Mouse (Mus musculus): ENCODE data around the gene Hist1h2ak. TPM values are rescaled to one million over a fixed set of nuclear protein-coding genes. Genes with fewer than 3 reads are reported as not detected.

Hist1h2ak gene
- polyA plus RNA-seq, 1 experiment = 123 TPM

- peak overlapping the region; percentile 78 for H3K4me3 ChIP-seq (replicated peaks)
- no peaks in the 10 kb centered on the region for H3K9me3 ChIP-seq (ENCODE audit: control insufficient read depth, low read length)
- H3K4me1 ChIP-seq (ENCODE audit: control insufficient read depth) = peaks cover 64% of the 10 kb centered on the region
- H3K36me3 ChIP-seq (ENCODE audit: control insufficient read depth) = no peaks in the 10 kb centered on the region; the same call in 1 of the 2 replicates
- H3K27me3 ChIP-seq (ENCODE audit: control insufficient read depth) = no peaks in the 10 kb centered on the region
- TF ChIP-seq GATA1 (IDR thresholded peaks at IDR 0.05; ENCODE audit: low read length) (no peak), TAL1 (IDR thresholded peaks at IDR 0.05; ENCODE audit: low read length) (no peak)
Measured at GRCm38 (mm10) chr13:21715131-21715863, 38.3 kb downstream of the Hist1h2ak start.

GRCm38 (mm10) chr13:21714725-21715124 lies 38.9 kb downstream of the Hist1h2ak start:
- no peaks in the 10 kb centered on the region; the same call in 1 of the 2 replicates for H3K36me3 ChIP-seq (ENCODE audit: control insufficient read depth)
- H3K4me1 ChIP-seq (ENCODE audit: control insufficient read depth) = peaks cover 63% of the 10 kb centered on the region
- no peaks in the 10 kb centered on the region for H3K27me3 ChIP-seq (ENCODE audit: control insufficient read depth)
- no peaks in the 10 kb centered on the region for H3K9me3 ChIP-seq (ENCODE audit: control insufficient read depth, low read length)
- peak overlapping the region; percentile 78 for H3K4me3 ChIP-seq (replicated peaks)
- TF ChIP-seq TAL1 (IDR thresholded peaks at IDR 0.05; ENCODE audit: low read length) (no peak), GATA1 (IDR thresholded peaks at IDR 0.05; ENCODE audit: low read length) (no peak)

GRCm38 (mm10) chr13:21711698-21712097 lies 41.9 kb downstream of the Hist1h2ak start:
- Histone ChIP-seq H3K4me1 (ENCODE audit: control insufficient read depth) (peaks cover 39% of the 10 kb centered on the region), H3K4me3 (replicated peaks) (peak overlapping the region; percentile 86), H3K9me3 (ENCODE audit: control insufficient read depth, low read length) (no peaks in the 10 kb centered on the region), H3K27me3 (ENCODE audit: control insufficient read depth) (no peaks in the 10 kb centered on the region), H3K36me3 (ENCODE audit: control insufficient read depth) (no peaks in the 10 kb centered on the region)
- no peak for TF ChIP-seq TAL1 (IDR thresholded peaks at IDR 0.05; ENCODE audit: low read length)
- no peak for TF ChIP-seq GATA1 (IDR thresholded peaks at IDR 0.05; ENCODE audit: low read length)

- H3K4me3 ChIP-seq (replicated peaks) = peak overlapping the region; percentile 86
- no peak for TF ChIP-seq TAL1 (IDR thresholded peaks at IDR 0.05; ENCODE audit: low read length)
- no peak for TF ChIP-seq GATA1 (IDR thresholded peaks at IDR 0.05; ENCODE audit: low read length)
- H3K4me1 ChIP-seq (ENCODE audit: control insufficient read depth) = peaks cover 38% of the 10 kb centered on the region
- H3K36me3 ChIP-seq (ENCODE audit: control insufficient read depth) = no peaks in the 10 kb centered on the region
- no peaks in the 10 kb centered on the region for H3K9me3 ChIP-seq (ENCODE audit: control insufficient read depth, low read length)
- no peaks in the 10 kb centered on the region for H3K27me3 ChIP-seq (ENCODE audit: control insufficient read depth)
Measured at GRCm38 (mm10) chr13:21710821-21711525, 42.7 kb downstream of the Hist1h2ak start.

- H3K4me1 ChIP-seq (ENCODE audit: control insufficient read depth) = peaks cover 33% of the 10 kb centered on the region
- TF ChIP-seq GATA1 (IDR thresholded peaks at IDR 0.05; ENCODE audit: low read length) = no peak
- TF ChIP-seq TAL1 (IDR thresholded peaks at IDR 0.05; ENCODE audit: low read length) = no peak
- no peaks in the 10 kb centered on the region for H3K36me3 ChIP-seq (ENCODE audit: control insufficient read depth)
- H3K9me3 ChIP-seq (ENCODE audit: control insufficient read depth, low read length) = no peaks in the 10 kb centered on the region
- peak overlapping the region; percentile 86 for H3K4me3 ChIP-seq (replicated peaks)
- H3K27me3 ChIP-seq (ENCODE audit: control insufficient read depth) = peaks cover 2% of the 10 kb centered on the region
Measured at GRCm38 (mm10) chr13:21710031-21710711, 43.5 kb downstream of the Hist1h2ak start.

- Histone ChIP-seq H3K4me3 (replicated peaks) (no peak overlapping the region), H3K4me1 (ENCODE audit: control insufficient read depth) (peaks cover 15% of the 10 kb centered on the region), H3K36me3 (ENCODE audit: control insufficient read depth) (no peaks in the 10 kb centered on the region), H3K9me3 (ENCODE audit: control insufficient read depth, low read length) (no peaks in the 10 kb centered on the region), H3K27me3 (ENCODE audit: control insufficient read depth) (peaks cover 6% of the 10 kb centered on the region)
- TF ChIP-seq GATA1 (IDR thresholded peaks at IDR 0.05; ENCODE audit: low read length) (no peak), TAL1 (IDR thresholded peaks at IDR 0.05; ENCODE audit: low read length) (no peak)
Measured at GRCm38 (mm10) chr13:21706669-21707068, 47.0 kb downstream of the Hist1h2ak start.

Other genes starting within 250 kb of the Hist1h2ak start
- 0.01 and 0.14 TPM in 2 replicates for gene Zkscan8, start 222.7 kb downstream of the Hist1h2ak start, polyA plus RNA-seq (2012)
- not detected in 2 replicates for gene Olfr1366, start 211.0 kb downstream of the Hist1h2ak start, polyA plus RNA-seq (2012)
- gene Olfr1535, start 193.9 kb downstream of the Hist1h2ak start, polyA plus RNA-seq (2012) = not detected in 2 replicates
- gene Olfr1364, start 172.1 kb downstream of the Hist1h2ak start, polyA plus RNA-seq (2012) = not detected in 2 replicates
- gene Olfr1362, start 139.8 kb downstream of the Hist1h2ak start, polyA plus RNA-seq (2012) = not detected in 2 replicates
- gene Olfr11, start 111.3 kb downstream of the Hist1h2ak start, polyA plus RNA-seq (2012) = 0.04 TPM in 1 of 2 replicates, not detected in the other
- gene Olfr1361, start 90.4 kb downstream of the Hist1h2ak start, polyA plus RNA-seq (2012) = not detected in 2 replicates
- not detected in 2 replicates for gene Olfr1360, start 76.4 kb downstream of the Hist1h2ak start, polyA plus RNA-seq (2012)
- not detected in 2 replicates for gene Olfr1359, start 55.7 kb downstream of the Hist1h2ak start, polyA plus RNA-seq (2012)
- gene Hist1h2bl, start 37.7 kb downstream of the Hist1h2ak start, polyA plus RNA-seq (2012) = 2.0 and 7.9 TPM in 2 replicates
- gene Hist1h2ai, start 37.4 kb downstream of the Hist1h2ak start, polyA plus RNA-seq (2012) = 28.0 and 37.9 TPM in 2 replicates
- gene Hist1h3h, start 36.2 kb downstream of the Hist1h2ak start, polyA plus RNA-seq (2012) = 27.8 and 67.4 TPM in 2 replicates
- gene Hist1h2bm, start 31.8 kb downstream of the Hist1h2ak start, polyA plus RNA-seq (2012) = 1.8 and 3.9 TPM in 2 replicates
- gene Hist1h4j, start 18.8 kb downstream of the Hist1h2ak start, polyA plus RNA-seq (2012) = 1.3 and 2.7 TPM in 2 replicates
- 23.3 and 64.1 TPM in 2 replicates for gene Hist1h4k, start 3.3 kb downstream of the Hist1h2ak start, polyA plus RNA-seq (2012)
- gene Hist1h2bn, start 296 bp upstream of the Hist1h2ak start, polyA plus RNA-seq (2012) = 2.7 and 5.2 TPM in 2 replicates
- gene Hist1h1b, start 26.8 kb upstream of the Hist1h2ak start, polyA plus RNA-seq (2012) = 2.6 and 5.0 TPM in 2 replicates
- 16.8 and 41.5 TPM in 2 replicates for gene Hist1h3i, start 29.5 kb upstream of the Hist1h2ak start, polyA plus RNA-seq (2012)
- gene Hist1h2an, start 33.4 kb upstream of the Hist1h2ak start, polyA plus RNA-seq (2012) = 15.8 and 41.3 TPM in 2 replicates
- gene Hist1h2bp, start 33.6 kb upstream of the Hist1h2ak start, polyA plus RNA-seq (2012) = 2.2 and 5.1 TPM in 2 replicates
- 12.6 and 20.2 TPM in 2 replicates for gene Hist1h2bq, start 56.4 kb upstream of the Hist1h2ak start, polyA plus RNA-seq (2012)
- 4,119 and 4,310 TPM in 2 replicates for gene Hist1h2ao, start 56.6 kb upstream of the Hist1h2ak start, polyA plus RNA-seq (2012)
- gene Hist1h4m, start 57.9 kb upstream of the Hist1h2ak start, polyA plus RNA-seq (2012) = 26.4 and 43.3 TPM in 2 replicates
- 0.78 and 5.7 TPM in 2 replicates for gene Hist1h4n, start 78.4 kb upstream of the Hist1h2ak start, polyA plus RNA-seq (2012)
- gene Hist1h2ap, start 79.7 kb upstream of the Hist1h2ak start, polyA plus RNA-seq (2012) = 9,149 and 11,620 TPM in 2 replicates
- 12.4 and 21.9 TPM in 2 replicates for gene Hist1h2br, start 79.9 kb upstream of the Hist1h2ak start, polyA plus RNA-seq (2012)
- not detected in 2 replicates for gene Zfp184, start 191.3 kb upstream of the Hist1h2ak start, polyA plus RNA-seq (2012)
- not detected in 2 replicates for gene Pom121l2, start 227.4 kb upstream of the Hist1h2ak start, polyA plus RNA-seq (2012)